Mouse (Mus musculus): ENCODE results near the gene Ppan.

Gene Ppan

DNA sequence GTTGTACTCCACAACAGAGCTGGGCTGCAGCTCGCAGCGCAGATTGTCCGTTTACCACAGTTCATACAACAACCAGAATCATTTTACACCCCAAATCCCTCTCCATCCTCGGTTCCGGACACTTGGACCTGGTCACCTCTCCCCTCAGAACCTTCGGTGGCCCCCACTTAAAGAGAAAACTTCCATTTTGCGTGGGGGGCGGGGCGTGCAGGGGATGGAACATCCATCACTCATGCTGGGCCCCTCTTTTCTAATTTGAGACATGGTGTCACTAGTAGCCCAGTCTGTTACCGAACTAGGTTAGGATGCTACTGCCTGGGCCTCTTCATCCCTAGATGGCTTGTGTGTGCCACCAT, 9.3 kb upstream of the Ppan start:
- peak in 1 of 2 experiments; percentile 61 for DNase-seq (ENCODE audit: low spot score in 2 of 2)

DNA sequence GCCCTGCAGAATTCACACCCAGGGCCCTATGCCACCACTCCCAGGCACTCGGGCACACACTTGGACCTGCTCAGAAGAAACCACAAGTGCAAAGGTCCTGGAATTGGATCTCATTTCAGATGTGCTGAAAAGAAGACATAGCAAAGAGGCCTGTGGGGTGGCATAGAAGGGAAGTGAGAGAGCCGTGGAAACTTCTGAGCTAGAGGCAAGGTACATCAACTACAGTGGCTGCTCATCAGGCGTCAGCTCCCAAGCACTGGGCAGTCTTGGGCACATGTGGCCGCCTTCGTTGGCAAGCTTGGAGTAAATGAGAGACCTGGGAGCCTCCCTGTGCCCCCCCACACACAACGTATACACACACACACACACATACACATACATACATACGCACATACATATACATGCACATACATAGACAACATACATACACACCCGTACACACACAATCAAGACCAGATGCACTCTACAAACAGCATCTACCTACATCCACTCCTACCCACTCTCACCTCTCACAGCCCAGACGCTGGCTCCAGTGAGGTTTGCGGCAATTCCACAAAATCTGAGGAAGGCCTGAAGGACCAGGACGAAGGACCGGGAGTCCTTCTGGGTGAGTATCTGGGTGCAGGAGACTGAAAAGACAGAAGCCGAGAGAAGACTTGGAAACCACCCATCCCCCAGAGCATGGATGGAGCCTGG, 8.7 kb upstream of the Ppan start, which contains the start of gene Angptl6:
Gene Angptl6 (minus strand): TSS at position 631 of the 696 bp plus-strand sequence.
- DNase-seq (ENCODE audit: low spot score in 2 of 2): no peak

DNA sequence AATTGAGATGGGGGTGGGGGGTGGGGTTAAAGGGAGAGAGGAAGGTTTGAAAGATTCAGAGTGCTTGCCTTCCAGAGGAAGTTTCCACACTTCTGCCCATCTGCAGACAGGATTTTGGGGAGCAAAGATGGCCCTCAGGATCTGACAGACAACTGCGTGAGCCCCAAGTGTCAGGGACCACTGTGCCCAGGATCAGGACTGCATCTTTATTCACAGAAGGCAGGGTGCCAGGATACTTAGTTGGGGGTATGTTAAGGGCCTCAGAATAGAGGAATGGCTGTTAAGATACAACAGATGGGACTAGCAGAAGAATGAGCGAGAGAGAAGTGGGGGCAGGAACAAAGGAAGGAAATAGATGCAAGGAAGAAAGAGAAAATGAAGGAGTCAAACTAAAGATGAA, 1.4 kb upstream of the Ppan start:
- no peak for DNase-seq (ENCODE audit: low spot score in 2 of 2)

DNA sequence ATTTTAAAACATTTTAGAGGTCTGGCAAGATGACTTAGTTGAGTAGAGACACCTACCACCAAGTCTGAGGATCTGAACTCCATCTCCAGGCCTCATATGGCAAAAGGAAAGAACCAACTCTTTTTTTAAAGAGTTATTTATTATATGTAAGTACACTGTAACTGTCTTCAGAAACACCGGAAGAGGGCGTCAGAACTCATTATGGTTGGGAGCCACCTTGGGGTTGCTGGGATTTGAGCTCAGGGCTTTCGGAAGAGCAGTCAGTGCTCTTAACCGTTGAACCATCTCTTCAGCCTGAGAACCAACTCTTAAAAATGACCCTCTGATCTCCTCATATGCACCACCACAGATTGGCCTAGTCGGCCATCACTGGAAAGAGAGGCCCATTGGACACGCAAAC, 784 bp upstream of the Ppan start:
- DNase-seq (ENCODE audit: low spot score in 2 of 2): no peak

DNA sequence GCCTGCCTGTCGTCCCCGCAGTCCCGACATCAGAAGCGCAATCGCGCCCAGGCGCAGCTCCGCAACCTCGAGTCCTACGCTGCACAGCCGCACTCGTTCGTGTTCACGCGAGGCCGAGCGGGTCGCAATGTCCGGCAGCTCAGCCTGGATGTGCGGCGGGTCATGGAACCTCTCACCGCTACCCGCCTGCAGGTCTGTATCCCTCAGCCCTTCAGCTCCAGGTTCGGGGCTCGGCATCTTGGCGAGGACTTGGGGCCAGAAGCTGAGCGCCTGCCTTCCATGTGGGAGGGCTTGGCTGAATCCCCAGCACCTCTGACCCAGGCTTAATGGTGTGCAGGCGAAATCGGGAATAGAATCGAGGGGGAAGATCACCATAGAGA, 401 bp downstream of the Ppan start:
- no peak for DNase-seq (ENCODE audit: low spot score in 2 of 2)

DNA sequence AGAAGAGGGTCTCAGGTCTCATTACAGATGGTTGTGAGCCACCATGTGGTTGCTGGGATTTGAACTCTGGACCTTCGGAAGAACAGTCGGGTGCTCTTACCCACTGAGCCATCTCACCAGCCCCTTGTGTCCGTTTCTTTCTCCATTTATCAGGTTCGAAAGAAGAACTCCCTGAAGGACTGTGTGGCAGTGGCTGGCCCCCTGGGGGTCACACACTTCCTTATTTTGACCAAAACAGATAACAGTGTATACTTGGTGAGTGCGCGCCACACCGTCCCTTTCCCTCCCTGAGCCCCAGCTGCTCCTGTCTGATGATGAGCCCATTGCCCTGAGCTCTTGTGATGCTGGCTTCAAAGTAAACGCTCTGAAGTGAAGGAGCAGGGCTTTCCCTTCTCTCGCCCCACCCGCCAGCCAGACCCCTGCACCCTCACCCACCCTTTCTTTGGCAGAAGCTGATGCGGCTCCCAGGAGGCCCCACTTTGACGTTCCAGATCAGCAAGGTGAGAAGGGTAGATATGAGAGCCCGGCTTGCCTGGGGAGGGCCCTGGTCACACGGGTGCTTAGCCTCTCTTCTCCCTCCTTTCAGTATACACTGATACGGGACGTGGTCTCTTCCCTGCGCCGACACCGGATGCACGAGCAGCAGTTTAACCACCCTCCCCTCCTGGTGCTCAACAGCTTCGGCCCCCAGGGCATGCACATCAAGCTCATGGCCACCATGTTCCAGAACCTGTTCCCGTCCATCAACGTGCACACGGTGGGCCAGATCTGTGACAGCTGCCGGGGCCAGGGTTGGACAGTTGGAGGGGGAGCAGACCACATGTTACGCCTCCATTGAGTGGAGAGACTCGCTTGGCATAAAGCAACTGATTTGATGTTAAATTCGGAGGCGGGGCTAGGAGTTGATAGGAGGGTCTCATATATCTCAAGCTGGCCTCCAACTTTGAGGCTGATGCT, 1.5 kb downstream of the Ppan start:
- DNase-seq (ENCODE audit: low spot score in 2 of 2): peak in 1 of 2 experiments; percentile 65

DNA sequence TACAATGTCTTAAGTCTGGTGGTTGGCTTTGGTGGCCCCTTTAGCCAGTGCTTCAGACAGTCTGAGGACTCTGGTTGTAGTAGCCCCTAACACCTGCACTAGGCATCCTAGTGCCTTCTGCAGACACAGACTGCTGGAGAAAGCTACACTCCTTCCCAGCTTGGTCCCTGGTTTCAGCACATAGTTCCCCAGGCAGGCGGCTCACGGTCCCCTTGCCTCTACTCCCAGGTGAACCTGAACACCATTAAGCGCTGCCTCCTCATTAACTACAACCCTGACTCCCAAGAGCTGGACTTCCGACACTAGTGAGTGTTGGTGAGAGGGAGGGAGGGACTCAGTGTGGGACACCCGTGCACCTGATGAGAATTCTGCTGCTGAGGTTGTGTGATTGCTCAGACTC, 2.4 kb downstream of the Ppan start:
- no peak for DNase-seq (ENCODE audit: low spot score in 2 of 2)

DNA sequence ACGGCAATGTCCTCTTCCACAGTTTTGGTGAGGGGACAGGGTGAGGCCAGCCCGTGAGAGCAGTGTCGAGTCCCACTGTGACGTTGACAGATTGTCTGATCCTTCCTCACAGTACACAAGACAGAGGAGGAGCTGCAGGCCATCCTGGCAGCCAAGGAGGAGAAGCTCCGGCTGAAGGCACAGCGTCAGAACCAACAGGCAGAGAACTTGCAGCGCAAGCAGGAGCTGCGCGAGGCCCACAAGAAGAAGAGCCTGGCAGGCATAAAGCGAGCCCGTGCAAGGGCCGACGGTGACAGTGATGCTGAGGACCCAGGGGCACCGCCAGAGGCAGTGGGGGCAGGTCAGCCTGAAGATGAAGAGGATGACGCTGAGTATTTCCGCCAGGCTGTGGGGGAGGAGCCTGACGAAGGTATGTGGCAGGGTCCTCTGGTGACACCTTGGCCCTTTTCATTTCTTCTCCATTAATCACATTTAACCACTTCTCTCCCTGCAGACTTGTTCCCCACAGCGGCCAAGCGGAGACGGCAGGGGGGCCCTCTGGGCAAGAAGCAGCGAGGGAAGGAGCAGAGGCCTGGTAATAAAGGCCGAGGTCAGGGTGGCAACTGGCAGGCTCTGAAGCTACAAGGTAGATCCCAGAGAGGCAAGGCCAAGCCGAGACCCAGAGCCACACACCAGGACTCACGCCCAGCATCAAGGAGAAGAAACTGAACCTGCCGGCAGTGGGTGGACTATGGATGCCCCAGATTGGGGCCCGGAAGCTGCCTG, 3.5 kb downstream of the Ppan start:
- no peak for DNase-seq (ENCODE audit: low spot score in 2 of 2)

DNA sequence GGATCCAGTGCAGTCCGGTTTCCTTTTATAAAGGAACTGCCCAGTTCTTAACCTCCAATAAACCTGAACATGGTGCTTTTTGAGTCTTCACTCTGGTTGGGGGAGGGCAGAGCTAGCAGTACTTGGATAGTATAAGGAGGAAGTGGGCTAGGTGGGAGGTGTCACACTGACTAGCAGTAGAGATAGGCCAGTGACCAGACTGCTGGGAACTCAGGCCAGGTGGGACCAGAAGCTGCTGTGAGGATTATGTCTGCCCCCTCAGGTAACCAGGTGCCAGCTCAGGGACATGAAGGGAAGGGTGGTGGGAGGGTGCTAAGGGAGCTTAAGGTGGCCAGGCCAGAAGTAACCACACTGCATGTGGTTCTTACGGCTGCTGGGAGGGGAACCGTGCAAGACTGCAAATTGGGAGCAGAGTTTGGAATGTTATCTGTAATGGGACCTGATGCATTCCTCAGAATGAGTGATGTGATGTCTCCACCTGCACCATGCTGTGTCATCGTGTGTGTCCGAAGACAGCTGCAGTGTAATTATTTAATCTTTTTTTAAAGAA, 4.2 kb downstream of the Ppan start:
- DNase-seq (ENCODE audit: low spot score in 2 of 2): no peak

DNA sequence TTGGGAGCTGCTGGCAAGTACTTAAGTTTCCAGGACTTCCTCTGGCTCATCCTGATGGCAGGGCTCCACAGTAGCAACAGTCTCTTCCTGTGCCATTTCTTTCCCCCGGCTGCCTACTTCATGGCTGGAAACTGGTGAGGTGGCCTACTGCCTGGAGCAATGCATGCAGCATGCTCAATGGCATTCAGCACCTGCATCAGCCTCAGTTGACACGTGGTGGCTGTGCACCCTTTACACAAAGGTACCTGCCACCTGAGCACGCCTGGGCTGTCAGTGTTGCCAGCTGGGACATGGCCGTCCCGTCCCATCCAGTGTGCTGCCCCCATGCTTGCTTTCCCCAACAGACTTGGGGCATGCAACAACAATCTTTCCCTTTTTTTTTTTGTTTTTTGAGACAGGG, 5.1 kb downstream of the Ppan start:
- no peak for DNase-seq (ENCODE audit: low spot score in 2 of 2)

DNA sequence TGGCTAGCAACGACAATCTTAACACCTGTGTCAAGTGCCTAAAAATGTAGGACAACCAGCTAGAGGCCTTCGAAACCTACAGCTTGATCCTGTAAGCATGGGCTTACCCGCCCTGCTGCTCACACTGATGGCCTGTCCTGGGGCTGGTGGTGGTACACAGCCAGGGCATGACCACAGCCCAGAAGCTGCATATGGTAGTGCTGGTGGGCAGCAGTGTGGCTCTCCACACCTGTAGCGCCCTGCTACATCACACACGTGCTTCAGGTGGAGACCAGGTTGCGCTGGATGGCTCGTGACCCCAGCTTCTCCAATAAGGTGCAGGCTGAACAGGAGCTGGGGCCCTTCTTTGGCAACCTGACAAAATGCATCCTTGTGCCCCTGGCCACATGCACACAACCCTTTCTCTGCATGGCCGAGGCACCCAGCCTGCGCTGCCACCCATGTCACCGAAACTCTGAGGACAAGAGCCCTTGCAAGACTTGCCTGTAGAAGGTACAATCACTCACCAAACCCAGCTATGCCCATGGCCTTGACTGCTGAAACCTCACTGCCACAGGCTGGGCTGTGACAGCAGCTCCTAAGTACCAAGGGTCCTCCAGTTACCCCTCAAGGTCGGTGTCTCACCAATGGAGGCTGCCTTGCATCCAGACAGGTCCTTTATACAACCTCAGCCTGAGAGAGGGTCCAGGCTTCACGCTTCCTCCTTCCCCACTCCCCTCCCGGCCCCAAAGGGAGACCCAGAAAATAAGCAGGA, 5.8 kb downstream of the Ppan start:
- DNase-seq (ENCODE audit: low spot score in 2 of 2): no peak

DNA sequence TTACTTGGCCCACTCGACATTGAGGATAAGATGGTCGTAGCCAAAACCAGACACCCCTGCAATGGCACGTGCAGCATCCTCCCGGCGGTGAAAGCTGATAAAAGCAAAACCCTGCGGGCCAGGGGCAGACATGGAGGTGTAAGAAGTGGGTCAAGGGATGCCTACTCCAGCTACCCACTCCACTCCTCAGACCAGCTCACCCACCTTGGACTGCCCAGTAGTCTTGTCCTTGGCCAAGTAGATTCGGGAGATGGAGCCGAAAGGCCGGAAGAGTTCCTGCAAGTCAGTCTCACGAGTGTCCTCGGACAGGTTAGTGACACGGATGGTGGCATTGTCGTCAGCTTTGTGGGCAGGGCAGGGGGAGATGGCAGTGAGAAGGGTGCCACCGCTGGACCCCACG, 6.7 kb downstream of the Ppan start:
- DNase-seq (ENCODE audit: low spot score in 2 of 2): no peak

DNA sequence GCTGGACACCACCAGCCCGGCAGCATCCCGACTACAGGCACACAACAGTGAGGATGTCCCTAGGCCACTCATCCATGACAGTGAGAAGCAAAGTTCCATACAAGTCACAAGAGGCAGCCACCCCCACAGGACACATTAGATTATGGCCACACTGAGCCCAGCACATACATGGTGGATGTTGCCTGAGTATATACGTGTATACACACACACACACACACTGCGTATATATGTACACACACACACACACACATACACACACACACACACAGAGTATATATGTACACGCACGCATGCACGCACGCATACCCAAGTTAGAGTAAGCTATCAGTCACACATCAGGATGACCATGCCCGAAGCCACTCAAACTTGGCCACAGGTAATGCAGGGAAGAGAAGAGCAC, 7.4 kb downstream of the Ppan start:
- no peak for DNase-seq (ENCODE audit: low spot score in 2 of 2)

DNA sequence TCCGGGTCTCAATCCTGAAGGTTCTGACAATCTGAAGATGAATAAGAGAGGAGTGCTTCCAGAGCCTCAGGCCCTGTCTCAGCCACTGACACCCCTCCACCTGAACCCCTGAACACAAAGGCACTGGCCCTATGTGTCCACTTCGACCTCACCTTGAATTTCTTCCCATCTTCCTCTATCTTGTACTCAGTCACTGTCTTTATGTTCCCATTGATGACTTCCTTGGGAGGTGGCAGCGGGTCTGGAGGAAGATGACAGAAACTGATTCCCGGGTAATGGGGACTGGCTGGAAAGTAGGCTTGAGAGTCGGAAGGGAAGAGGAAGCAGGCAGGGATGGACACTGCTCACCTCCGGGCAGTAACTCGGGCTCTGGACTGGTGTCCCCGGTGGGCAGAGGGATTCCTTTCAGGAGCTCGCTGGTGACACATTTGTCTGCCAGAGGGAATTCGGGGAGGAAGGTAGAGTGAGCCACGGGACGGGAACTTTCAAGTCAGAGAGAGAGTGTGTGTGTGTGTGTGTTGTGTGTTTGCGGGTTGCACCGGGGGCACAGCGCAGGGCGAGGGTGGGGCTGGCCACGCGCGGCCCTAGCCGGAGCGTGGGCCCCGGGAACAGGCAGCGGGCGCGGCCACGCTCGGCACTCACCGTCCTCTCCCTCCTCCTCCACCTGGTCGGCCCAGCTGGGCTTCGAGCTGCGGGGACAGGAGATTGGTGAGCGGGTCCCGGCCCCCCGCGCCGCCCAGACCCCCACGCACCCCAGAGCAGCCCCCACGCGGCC, 9.9 kb downstream of the Ppan start:
- DNase-seq (ENCODE audit: low spot score in 2 of 2): no peak

DNA sequence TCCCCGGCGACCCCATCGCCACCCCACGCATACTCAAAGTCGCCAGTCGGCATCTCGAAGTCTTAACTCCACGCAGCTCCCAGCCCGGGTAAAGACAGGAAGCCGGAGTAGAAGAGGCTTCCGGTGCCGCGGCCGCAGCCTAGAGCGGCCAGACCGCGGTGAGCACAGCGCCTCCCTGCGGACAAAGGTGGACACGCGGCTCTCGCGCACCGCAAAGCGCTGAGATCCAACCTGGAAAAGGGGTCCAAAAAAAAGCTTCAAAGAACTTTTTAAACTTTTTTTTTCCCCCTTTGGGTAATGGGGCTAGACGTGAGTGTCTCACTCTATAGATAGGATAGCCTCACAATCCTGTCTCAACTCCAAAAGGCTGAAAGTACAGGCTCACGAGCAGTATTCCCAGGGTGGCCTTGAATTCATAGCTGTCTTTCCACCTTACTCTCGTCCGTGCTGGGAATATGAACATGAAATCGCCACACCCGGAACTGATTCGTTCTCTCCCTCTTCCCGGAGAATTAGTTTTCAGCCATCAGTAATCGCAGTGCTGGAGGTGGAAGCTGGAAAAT, 10.6 kb downstream of the Ppan start, which contains the start of gene Eif3g:
Gene Eif3g (minus strand): TSS at position 113 of the 563 bp plus-strand sequence.
- peak; percentile 83 to 90 for DNase-seq (ENCODE audit: low spot score in 2 of 2)

DNA sequence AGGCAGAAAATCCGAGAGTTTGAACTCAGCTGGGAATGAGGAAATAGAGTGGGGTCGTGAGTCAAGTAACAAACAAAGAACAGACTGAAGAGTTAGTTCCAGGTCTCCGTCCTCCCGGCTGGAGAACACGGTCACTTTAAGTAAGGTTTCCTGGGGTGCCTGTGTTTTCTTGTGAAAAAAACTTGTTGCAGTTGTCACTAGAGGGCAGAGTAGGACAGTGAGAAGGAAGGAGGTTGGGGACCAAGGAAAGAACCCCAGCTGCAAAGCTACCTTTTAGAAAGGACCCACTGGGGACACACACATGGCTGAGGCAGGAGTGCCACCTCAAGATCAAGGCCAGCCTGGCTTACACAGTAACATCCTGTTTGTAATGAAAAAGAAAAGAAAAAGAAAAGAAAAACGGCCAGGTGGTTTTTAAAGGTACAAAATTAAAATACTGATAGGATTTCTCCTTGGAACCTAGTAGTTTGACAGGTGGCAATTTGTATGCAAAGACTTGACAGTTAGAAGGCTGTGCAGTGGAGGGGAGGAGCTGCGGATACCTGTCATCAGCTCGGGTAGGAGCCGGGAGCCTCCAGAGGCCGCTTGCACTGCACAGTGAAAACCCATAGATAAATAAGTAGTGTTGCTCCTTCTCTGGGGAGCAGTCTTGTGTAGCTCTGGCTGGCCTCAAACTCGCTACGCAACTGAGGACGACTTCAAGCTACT, 13.6 kb downstream of the Ppan start:
- DNase-seq (ENCODE audit: low spot score in 2 of 2): peak in 1 of 2 experiments; percentile 34

DNA sequence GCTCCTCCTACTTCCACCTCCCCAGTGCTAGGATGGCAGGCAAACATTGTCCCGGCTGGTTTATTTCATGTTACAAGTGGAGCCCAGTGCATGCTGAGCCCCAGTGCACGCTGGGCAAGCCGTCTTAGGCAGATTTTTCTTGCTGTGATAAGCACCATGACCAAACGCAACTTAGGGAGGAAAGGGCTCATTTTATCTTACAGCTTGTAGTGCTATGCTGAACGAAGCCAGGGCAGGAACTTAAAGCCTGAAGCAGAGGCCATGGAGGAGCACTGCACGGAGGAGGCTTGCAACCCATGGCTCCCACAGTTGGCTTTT, 14.2 kb downstream of the Ppan start:
- no peak for DNase-seq (ENCODE audit: low spot score in 2 of 2)

DNA sequence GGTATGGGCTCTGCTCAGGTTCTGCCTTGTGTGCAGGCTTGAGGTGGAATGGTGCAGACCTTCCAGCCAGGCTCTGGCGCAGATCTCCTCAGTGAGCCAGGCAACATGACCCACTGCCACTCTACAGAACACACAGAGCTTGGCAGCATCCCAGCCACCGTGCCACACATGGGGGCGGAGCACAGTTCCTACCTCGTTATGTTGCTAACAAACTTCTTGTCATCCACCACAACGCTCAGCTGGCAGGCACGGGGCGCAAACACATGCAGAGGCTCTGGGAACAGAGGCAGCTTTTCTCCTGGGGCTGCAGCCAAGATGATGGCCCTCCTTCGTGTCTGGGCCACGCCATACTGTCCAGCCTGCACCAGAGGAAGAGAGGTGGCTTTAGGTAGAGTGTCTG, 22.0 kb downstream of the Ppan start:
- no peak for DNase-seq (ENCODE audit: low spot score in 2 of 2)

DNA sequence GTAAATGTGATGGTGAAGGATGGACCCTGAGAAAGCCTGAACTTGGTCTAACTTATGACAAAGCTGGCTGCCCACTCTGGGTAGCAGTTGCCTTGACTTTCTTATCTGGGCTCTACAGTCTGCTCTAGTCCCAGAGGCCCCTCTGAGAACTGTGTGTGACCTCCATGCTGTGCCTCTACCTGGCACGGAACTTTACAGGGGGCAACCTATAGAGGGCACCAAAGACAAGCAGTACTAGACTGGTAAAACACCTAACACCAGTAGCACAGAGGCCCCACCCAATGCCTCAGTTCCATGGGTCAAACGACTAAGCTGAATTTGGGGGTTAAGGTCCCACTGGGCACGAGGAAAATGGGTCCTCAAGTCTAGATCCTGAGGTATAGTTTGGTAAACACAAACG, 28.2 kb downstream of the Ppan start:
- DNase-seq (ENCODE audit: low spot score in 2 of 2): peak in 1 of 2 experiments; percentile 50

DNA sequence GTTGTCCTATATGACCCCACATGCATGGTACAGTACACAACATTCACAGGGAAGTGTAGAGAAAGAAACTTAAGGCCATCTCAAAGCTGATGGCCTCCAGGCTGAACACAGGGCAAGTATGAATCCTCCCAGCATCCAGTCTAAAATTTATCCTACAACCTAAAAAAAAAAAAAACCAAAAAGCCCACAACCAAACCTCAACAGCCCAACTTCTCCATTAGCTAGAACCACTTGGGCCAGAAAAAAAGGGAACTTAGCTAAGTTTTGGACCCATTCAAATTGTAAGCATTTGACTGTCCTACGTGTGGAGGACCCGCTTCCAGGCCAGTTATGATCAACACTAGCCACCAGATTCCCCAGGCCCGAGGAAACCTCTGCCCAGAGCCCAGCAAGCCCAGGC, 35.3 kb downstream of the Ppan start:
- no peak for DNase-seq (ENCODE audit: low spot score in 2 of 2)

Measured in spleen, postnatal 10 days (tissue).